Mouse (Mus musculus) B cell, adult 2 months (primary cell): ENCODE data around the gene E130114P18Rik.
A peak's percentile ranks its signal among the peaks of the same experiment; 100 is the strongest.

Experiments
- DNase-seq, 2 experiments: peaks; one replicate each; pipeline ENCODE4 v3.0.0; 2022

Gene E130114P18Rik

DNA sequence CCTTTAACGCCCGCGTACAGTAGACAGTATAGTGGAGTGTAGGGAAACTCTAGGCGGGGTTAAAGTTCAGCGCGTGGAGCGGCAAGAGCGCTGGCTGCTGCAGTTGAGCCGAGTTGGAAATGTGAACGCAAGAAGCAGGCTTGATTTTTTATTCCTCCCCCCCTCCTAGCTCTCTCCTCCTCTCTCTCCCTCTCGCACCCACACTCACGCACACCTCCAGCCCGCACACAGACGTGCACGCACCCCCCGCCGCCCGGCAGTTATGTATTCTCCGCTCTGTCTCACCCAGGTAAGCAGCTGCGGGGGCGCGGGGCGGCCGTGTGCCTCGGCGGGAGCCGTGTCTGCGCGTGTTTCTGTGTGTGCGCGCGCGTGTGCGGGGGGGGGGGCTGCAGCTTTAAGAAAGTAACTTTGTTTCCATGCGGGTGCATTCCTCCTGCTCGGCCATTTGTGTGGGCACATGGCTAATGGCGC is at the start of gene E130114P18Rik:
Gene E130114P18Rik, minus strand, starts transcription at position 373 of the 471 bp plus-strand sequence.
- DNase-seq, result peak; percentile 47

DNA sequence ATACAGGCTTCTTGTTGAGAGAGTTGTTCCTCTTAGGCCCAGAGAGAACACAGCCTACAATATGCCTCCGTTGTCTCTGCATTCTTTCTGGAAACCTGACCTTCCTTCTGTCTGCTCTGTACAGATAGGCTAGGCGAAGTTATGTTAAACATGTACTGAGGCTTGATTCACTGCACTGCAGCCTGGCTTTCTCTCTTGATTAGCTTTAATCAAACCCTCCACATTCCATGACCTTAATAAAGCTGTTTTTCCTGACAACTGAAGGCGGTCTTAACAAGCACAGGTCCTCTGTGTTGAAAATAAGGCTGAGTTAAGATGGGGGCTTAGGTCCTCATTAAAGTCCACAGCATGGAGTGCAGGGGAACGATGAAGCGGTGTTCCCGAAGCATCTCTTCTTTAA is 49.2 kb upstream of the E130114P18Rik start:
- DNase-seq, result no peak

DNA sequence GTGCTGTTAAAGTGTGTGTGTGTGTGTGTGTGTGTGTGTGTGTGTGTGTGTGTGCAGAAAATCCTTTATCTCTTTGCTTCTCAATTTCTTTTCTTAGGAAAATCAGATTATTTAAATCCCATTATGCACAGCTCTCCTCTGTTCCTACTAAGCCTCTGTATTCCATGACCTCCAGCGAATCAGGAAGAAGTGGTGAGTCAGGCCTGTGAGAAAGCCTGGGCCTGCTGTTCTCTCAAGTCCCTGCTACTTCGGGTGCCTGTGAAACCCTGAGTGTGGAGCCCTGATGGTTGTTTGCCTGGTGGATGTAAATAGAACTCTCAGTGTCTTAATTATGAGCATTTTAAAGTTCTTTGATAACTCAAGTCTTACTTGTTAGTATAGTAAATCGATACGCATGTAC is 48.0 kb upstream of the E130114P18Rik start:
- no peak for DNase-seq

DNA sequence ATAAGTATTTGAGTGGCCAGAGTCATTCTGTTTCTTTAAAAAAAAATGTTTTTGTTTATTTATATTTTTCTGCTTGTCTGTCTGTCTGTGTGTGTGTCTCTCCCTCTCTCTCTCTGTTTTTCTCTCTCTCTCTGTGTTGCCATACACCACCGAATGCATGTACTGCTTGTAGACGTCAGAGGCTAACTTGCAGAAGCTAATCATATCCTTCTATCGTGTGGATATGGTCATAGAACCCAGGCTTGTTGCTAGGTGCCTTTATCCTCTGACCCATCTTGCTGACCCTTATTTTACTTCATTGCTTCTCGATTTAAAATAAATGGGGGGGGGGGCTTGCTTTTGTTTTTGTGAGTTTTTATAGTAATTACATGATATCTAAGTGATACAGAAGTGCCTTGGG is 47.6 kb upstream of the E130114P18Rik start:
- DNase-seq, result no peak

DNA sequence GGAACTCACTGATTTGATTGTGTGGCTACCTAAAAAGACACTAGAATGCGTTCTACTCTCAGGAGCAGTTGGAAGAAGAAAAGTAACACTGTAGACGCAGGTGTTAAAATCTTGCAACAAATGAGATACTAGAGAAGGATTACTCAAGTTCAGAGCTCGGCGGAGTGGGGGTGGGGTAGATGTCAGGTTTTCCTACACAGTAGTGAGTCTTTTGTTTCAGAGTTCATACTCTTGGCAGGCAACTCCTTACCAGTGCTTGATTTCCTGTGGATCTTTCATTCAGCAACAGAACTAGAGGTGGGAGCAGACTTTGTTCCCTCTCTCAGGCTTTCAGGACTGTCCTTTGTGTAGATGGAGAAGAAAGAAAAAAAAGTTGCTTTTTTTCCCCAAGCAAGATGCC is 46.6 kb upstream of the E130114P18Rik start:
- no peak for DNase-seq

DNA sequence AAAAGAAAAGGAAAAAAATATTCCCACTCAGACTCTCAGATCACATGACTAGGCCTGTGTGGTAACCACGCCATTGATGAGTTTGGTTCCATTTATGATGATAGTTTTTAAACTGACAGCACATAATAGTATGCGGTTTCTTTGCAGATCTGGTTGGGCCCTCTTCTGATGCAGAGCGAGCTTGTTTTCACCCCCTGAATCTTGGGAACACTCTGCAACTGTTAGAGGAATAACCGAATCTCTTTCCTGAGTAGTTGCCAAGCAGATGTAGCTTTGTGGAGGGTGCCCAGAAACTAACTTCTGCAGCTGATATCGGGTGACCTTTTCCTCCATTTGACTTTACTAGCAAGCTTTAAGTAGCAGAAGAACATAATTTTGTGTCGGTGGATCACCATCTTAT is 45.6 kb upstream of the E130114P18Rik start:
- no peak for DNase-seq

DNA sequence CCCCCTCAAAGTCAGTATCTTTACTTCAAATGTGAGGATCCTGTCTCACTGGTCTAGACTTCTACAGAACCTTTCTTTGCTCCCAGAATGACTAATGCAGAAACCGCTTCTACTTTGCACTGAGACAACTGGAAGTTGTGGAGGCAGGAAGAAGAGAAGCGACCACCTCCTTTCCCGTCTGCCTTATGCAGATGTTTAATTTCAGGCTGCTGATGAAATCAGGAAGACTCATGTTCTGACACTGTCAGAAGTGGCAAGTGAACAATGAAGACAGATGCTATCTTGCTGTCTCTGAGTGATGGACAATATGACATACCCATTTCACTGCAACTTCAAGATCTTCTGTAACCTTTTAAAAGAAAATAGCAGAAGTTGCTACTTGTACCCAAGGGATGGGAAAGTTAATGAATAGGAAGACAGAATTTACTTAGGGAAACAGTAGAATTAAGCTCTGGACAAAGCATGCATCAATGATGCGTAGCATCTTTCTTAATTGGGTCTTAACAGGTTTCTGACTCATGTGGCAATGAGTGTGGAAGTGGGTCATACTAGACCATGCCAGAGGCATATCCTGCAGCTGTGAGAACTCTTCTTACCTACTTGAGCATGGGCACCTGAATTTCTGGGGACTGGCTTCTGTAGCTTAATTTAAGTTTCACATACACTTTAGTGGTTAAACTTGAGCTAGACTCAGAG is 43.8 kb upstream of the E130114P18Rik start:
- DNase-seq, result no peak

DNA sequence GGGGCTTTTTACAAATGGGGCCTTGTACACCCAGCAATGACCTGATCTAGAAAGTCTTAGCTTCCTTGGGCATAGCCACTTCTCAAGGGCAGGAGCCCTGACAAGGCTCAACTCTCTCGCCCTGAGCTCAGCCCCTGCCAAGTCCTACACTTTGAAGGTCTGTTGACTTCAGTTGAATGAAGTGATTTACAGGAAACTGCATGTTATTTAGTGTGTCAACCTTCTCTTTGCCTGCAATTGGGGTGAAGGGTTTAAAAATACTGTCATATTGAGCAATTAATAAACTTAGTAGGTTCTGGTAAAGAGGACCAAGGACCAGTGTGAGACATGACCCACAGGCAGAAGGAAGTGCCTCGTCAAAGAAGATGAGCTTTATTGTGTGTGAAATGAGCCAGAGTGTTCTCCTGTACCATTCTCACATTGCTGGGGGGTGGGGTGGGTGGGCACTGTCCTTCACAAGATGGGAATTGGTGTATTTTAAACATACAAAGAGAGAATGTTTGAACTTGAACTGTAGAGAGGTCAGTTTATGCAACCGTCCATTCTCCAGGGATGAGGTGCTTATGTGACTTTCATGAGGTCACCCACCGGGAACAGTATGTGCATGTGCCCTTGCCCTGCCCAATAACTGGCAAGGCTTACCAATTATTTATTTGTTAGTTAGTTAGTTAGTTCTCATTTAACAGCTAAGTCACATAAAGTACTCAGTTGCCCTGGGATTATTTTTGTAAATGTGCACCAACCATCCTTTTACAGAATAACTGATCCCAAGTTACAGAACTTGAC is 42.8 kb upstream of the E130114P18Rik start:
- no peak for DNase-seq

DNA sequence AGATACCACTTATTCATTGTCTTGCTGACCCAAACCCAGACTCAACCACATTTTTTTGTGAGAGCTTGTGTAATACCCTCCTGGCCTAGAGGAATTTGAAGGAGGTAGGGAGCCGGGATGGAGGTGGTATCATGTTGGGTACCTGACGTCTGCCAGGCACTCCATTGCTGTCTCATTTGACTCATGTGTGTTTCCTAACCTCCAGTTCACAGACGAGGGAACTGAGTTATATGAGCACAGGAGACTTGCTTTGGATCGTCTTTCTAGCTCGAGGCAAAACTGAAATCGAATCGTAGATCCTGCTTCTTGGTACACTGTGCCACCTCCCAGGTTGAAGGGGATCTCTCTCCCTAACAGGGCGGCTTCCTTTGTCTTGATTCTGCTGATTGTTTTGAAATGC is 41.2 kb upstream of the E130114P18Rik start:
- no peak for DNase-seq

DNA sequence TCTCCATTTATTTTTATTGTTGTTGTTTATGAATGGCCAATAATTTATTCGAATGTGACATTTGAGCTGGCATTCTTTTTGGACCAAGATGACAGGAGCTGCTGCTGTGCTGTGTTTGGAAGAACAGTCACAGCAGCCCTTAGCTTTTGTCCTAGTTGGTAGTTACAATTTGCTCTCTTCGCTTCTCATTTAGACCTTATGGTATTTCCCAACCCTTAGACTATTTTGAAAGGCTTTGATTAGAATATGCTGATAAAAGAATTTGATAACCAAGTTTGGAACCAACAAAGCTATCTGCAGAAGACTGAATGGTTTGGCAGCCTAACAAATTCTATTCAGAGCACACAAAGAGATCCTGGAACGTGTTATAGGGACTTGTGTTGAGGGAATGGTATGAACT is 40.6 kb upstream of the E130114P18Rik start:
- no peak for DNase-seq

DNA sequence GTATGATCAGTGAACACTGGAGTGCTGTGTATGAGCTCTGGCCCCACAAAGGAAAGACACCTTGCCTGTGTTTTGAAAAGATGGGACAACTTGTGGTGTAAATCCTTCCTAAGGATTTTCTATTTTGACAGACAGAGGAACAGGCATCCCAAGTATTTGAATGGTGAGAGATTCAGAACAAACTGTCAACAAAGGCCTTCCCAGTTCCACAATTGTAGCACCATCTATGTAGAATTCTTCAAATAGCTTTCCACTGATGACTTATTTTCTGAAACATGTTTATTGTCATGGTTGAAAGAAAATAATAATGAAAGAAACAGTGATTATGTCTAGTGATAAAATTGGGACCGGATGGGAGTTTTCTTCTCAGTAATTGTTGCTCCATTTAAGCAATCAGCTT is 39.9 kb upstream of the E130114P18Rik start:
- no peak for DNase-seq

DNA sequence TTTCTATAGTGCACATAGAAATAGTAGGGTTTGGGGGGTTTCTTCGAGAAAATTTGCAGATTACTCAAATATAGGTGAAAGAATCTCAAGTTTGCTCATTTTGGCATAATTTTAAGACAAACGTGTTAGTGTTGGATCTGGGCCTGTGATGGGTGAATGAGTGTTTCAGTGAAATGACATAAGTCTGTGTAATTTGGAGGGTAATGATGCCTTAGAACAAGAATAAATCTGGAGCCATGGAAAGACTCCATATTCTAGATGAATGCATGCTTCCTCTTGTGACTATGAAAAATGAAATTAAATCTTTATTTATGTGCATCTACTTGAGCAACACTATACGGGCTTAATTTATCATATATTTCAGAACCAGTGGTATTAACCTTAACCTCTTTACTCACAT is 38.9 kb upstream of the E130114P18Rik start:
- no peak for DNase-seq

DNA sequence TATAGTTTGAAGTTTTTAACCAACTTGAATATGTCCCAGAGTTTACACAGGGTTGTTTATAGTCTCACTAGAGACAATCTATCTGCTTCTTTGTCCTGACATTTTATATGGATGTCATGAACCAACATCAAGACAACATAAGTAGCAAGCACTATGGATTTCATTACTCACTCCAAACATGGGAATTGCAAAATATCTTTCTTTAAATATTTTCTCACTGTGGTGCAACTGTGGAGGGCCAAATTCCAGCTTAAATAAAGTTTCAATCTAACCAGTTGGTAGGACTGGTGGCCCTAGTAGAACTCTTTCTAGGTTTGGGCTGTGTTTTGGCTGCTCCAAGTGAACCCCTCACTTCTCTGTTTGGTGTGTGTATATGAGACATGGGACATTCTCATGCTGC is 38.1 kb upstream of the E130114P18Rik start:
- DNase-seq, result no peak

DNA sequence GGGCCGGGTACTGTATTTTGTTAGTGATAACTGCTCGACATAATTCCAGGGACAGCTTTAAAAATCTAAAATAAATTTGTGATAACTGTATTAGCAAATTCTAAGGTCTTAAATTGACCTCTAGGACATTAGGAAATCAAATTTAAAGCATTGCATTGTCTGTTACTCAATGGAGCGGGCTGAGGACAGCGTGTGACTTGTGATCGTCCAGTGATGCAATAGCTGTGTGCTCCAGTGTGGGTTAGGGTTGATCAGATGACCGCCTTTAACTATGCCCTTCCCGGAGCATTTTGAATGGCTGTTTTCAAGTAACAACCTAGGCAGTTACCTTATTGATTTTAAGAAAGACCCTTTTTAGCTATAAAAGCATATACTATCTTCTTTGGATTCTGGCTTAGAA is 36.6 kb upstream of the E130114P18Rik start:
- no peak for DNase-seq

DNA sequence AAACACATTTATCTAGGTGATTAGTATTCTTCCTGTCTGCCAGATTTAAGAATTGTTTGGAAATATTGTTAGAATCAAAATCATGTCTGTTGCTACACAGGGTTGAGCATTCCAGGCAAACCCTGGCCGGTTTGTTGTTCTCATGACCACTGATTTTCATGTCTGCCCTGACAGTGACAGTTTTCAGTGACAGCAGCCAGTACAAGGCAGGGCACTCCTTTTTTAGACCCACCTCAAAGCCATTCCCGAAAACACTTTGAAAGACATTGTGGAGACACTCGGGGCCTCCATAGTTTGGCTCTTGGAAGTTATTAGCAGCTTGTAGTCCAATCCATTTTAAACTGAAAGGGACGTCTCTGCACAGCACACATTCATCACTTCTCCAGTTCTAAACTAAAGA is 36.1 kb upstream of the E130114P18Rik start:
- DNase-seq, result no peak

DNA sequence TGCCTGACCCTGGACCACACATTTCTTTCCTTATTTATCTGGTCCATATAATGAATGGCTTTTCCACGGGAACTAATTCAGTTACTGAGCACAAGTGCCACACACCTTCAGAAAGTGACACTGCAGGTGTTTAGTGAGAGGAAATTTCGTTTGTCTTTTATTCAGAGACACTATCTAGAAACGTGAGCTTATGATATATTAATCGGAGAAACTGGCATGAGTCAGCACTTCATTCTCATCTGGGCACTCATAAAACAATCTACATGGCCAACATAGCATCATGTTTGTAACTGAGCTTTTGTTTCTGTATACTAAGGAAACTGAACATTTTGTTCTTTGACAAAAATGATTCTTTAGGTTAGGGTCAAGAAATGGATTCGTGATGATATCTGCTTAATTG is 35.2 kb upstream of the E130114P18Rik start:
- no peak for DNase-seq

DNA sequence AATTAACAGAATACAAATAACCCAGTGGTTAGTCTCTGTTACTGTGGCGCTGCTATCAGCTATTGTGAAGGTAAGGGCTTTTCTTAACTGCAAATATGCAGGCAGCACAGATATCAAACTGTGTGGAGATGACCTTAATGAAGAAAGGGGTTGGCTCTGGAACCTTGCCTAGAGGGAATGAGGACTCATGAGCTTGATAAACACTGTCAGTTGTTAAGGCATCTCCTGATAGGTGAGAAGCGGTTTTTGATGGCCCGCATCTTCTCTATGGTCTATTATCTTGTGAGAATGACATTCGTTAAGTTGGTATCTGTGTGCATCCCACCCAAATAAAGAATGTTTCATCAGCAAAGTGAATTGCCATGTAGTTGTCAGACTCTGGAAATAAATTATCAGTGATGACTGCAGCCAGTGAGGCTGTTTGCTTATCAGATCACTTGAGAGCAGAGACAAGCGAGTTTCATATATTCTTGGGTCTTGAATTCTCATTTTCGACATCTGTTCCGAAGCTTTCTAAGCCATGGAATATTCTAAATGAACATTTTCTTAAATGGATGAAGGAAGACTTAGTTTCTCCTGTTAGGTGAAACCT is 32.6 kb upstream of the E130114P18Rik start:
- no peak for DNase-seq

DNA sequence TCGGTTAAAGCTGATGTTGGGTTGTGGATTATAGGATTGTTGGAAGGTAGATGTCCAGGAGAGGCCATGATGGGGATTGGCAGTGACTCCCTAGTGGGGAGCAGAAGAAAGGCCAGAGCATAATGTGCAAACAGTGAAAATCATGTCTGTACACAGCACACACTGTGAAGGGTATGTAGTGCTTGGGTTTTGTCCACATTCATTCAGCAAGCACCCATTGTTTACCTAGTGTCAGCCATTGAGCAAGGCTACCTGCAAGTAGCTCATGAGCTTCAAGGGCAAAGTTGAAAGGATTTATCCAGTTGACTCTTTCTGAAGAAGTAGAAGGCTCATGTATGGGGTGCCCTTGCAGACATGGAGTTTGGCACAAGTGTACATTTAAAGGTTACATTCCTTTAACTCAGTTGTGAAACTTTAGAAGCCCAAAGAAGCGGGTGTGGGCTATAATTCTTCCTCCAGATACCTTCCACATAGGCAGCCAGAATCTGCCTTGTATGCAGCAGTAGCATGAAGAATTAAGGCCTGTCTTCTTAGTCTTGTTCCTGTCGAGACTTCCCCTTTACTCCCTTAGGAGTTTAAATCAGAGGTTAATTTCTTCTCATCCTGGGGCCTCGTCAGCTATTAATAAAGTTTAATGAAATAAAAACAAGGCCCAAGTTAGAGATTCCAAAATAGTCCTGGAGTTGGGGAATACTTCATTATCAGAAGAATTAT is 31.9 kb upstream of the E130114P18Rik start:
- no peak for DNase-seq

DNA sequence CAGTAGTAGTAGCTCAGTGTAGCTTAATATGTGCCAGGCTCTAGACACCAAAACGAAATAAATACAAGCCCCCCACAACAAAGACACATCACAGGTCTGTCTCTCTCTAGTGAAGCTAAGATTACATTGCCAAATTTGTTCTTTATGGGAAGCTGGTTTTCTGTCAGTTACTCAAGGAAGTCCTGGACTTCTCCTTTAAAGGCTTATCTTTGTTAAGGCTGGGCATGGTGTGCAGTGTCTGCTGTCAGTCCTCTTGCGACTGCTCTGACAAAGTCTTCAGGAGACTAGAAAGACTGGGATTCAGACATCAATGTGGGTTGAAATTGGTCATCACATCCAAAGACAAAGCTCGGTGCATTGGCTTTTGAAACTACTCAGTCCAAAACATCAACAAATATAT is 31.0 kb upstream of the E130114P18Rik start:
- DNase-seq, result no peak

DNA sequence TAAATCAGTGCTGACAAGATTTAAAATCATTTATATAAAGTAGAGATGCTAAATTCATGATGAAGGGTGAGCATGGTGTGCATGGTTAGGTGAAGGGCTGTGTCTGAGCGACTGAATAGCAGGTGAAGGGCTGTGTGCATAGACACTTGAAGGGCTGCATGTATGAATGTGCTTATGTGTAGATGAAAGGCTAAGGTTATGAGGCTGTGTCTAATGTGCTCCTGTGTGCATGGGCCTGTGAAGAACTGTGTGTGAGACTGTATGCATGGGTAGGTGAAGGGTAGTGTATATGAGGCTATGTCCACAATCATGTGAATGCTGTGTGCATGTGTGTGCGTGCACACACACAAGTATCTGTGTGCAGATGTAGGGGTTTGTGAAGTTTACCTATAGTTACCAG is 29.0 kb upstream of the E130114P18Rik start:
- no peak for DNase-seq

DNA sequence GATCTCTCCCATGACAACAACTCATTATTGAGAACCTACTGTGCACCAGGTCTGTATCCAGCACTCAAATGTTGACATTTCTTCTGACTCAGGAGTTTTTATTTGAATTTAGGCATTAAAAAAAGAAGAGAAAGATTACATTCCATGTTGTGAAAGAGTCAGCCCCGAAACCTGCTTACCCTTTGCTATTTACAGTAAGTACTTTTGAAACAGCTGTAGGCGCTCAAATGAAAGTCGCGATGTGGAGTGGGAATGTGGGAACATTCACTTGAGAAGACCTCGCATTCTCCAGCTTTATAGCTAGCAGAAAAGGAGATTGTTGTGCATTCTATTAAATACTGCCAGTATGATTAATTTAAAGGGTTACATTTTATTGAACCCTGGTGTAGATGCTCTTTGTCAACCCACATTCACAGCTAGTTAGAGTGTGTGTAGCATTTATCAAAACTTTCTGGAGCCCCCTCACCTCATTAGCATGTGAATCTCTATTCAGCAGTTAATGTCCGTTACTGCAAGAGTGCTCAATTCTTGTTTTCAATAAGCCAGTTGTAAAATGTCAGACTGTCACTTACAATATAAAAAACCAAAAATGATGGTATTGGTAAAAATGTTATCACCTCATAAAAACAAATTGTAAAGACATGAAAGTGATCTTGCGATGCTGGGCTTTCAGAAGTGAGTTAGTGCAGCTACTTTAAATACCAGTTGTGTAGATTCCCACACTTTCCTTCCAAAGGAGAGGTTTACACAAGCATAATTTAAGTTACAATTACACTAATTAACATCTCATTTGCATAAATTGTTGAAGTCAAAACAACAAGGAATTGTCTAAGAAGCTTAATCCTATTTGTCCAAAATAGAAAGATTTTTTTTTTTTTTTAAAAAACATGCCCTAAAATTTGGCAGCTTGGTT is 28.3 kb upstream of the E130114P18Rik start:
- DNase-seq, result no peak

DNA sequence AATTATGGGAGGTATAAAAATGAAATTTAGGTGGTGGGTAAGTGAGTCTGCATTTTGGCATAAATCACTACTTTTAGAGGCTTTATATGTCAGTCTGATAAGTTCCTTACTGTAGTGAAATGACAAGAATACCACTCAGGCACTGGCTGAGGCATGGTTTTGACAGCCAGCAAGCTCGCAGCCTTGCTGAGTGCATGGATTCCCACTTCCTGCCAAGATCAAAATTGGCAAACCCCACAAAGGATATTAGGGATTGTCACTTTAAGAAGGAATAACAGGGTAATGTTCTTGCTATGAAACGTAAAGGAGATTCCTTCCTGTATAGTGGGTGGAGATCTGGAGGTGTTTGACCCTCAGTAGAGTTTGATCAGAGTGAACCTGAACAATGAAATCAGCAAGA is 27.4 kb upstream of the E130114P18Rik start:
- DNase-seq, result no peak
